Mouse (Mus musculus) bone marrow macrophage, adult 2 months (primary cell): ENCODE measurements around the gene Nfix. TPM values are rescaled to one million over a fixed set of nuclear protein-coding genes. Genes with fewer than 3 reads are reported as not detected.

Experiments
- H3K27ac ChIP-seq: 2 replicates; pipeline ENCODE4 v1.5.1; 2012; ENCODE audit warnings: low read depth, low read length; ENCODE audit not compliant: insufficient read depth
- H3K4me1 ChIP-seq: 2 replicates; pipeline ENCODE4 v1.6.1; 2012; ENCODE audit warnings: low read length; ENCODE audit not compliant: control insufficient read depth, insufficient read depth
- H3K4me3 ChIP-seq: 2 replicates; pipeline ENCODE4 v1.5.1; 2012; ENCODE audit warnings: mild to moderate bottlenecking, low read length, moderate library complexity; ENCODE audit not compliant: insufficient read depth
- CTCF ChIP-seq: IDR thresholded peaks from 2 replicates; pipeline ENCODE4 v1.5.1; 2012; ENCODE audit warnings: low read depth, mild to moderate bottlenecking, low read length, moderate library complexity
- POLR2A ChIP-seq: IDR thresholded peaks from 2 replicates; pipeline ENCODE4 v1.6.1; 2012; ENCODE audit warnings: mild to moderate bottlenecking, low read depth, low read length, borderline replicate concordance
- polyA plus RNA-seq: library from polyadenylated mRNA; stranded (reverse); fragments of >200 nt; gene quantifications from 2 replicates; pipeline ENCODE4 v1.2.4, GENCODE M21; 2012; ENCODE audit not compliant: missing spikeins, insufficient read depth, insufficient read length

The Nfix gene
- polyA plus RNA-seq = 8.3 and 12.5 TPM in 2 replicates

GRCm38 (mm10) chr8:84799999-84800831 lies at the start of gene Nfix:
Gene Nfix (minus strand): TSS chr8:84800344.
- H3K27ac ChIP-seq = no peak within 1 kb of the TSS
- TF ChIP-seq POLR2A = no peak
- no peak for TF ChIP-seq CTCF

GRCm38 (mm10) chr8:84847684-84848435 lies 47.7 kb upstream of the Nfix start:
- 0 out of 2 replicates have a peak, but pooled peaks have one; percentile 7 for TF ChIP-seq POLR2A
- TF ChIP-seq CTCF = no peak
- H3K4me1 ChIP-seq = peaks cover 25% of the 10 kb centered on the region
- peak overlapping the region; percentile 92 for H3K27ac ChIP-seq
- peak overlapping the region; percentile 86; the same call in 1 of the 2 replicates for H3K4me3 ChIP-seq

More at GRCm38 (mm10) chr8:84799999-84800831, at the start of gene Nfix:
- peaks cover 2% of the 10 kb centered on the region; the same call in 1 of the 2 replicates for H3K4me1 ChIP-seq
- H3K4me3 ChIP-seq = peak within 1 kb of the TSS; percentile 66

GRCm38 (mm10) chr8:84846722-84847572 lies 46.8 kb upstream of the Nfix start, which contains the start of gene Calr:
Gene Calr (minus strand): TSS chr8:84846934.
- peak within 1 kb of the TSS; percentile 98 for H3K4me3 ChIP-seq
- H3K4me1 ChIP-seq = peaks cover 26% of the 10 kb centered on the region
- H3K27ac ChIP-seq = peak within 1 kb of the TSS; percentile 92
- TF ChIP-seq CTCF (no peak), POLR2A (peak; percentile 83; the same call in 1 of the 2 replicates)

- Histone ChIP-seq H3K4me1 (peaks cover 26% of the 10 kb centered on the region), H3K4me3 (peak overlapping the region; percentile 98), H3K27ac (peak overlapping the region; percentile 77)
- TF ChIP-seq CTCF (no peak), POLR2A (no peak)
Measured at GRCm38 (mm10) chr8:84846094-84846721, 46.1 kb upstream of the Nfix start.

- peak overlapping the region; percentile 77 for H3K27ac ChIP-seq
- H3K4me1 ChIP-seq = peaks cover 26% of the 10 kb centered on the region
Measured at GRCm38 (mm10) chr8:84845355-84846093, 45.4 kb upstream of the Nfix start.

GRCm38 (mm10) chr8:84844397-84845070 lies 44.4 kb upstream of the Nfix start:
- Histone ChIP-seq H3K4me3 (peak overlapping the region; percentile 98), H3K27ac (peak overlapping the region; percentile 14; the same call in 1 of the 2 replicates), H3K4me1 (peaks cover 27% of the 10 kb centered on the region)
- no peak for TF ChIP-seq POLR2A
- no peak for TF ChIP-seq CTCF

More at GRCm38 (mm10) chr8:84845355-84846093, 45.4 kb upstream of the Nfix start:
- peak overlapping the region; percentile 98 for H3K4me3 ChIP-seq
- peak; percentile 54 for TF ChIP-seq CTCF
- TF ChIP-seq POLR2A = no peak

- Histone ChIP-seq H3K4me1 (peaks cover 22% of the 10 kb centered on the region), H3K4me3 (peak overlapping the region; percentile 18; the same call in 1 of the 2 replicates), H3K27ac (no peak overlapping the region)
- TF ChIP-seq POLR2A = no peak
Measured at GRCm38 (mm10) chr8:84841514-84841913, 41.4 kb upstream of the Nfix start.
